Mouse (Mus musculus) neural tube, embryonic 10.5 days (tissue): ENCODE measurements around the gene Arid1b.

Experiments used
- DNase-seq: peaks from one replicate; pipeline ENCODE4 v3.0.0-alpha.2; 2017; ENCODE audit warnings: low spot score; ENCODE audit errors: extremely low spot score

Gene Arid1b

GRCm38 (mm10) chr17:5238387-5239245 lies 244.5 kb downstream of the Arid1b start:
- no peak for DNase-seq

DNA sequence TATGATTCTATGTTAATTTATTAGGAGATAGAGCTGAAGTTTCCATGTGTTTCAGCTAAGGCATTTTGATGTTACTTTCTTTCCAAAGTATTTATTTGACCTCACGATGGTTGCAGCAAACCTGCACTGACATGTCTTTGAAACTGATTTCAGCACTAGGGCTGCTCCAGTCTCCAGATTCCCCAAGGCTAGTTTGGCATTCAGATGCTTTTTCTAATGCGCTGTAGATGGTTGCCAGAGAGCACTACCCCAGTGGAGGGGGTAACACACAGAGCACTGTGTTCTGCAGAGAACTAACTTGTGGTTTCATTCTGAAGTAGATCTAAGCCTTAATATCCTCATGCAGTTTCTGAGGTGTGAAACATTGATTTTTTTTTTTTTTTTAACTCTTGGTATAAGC lies 250.4 kb downstream of the Arid1b start:
- DNase-seq, result no peak

- no peak for DNase-seq
These were observed 252.6 kb downstream of the Arid1b start for GRCm38 (mm10) chr17:5246688-5247087.

DNA sequence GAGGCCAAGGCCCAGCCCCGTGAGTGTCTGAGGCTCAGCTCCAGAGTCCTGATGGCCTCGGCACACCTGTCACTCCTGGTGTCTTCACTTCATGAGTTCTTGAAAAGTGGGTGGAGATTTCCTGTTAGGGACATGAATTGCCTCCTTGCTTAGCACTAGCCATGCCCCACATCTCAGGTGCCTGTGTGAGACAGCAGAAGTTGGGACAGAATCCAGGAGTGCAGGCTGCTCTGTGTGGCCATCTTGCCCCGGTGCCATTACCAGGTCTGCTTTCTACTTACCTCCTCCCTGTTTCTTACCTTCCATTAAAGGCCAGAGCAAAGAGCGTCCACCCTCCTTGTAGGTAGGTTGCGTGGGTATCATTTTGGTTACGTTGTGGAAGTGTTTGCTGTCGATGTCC lies 253.1 kb downstream of the Arid1b start:
- no peak for DNase-seq

DNA sequence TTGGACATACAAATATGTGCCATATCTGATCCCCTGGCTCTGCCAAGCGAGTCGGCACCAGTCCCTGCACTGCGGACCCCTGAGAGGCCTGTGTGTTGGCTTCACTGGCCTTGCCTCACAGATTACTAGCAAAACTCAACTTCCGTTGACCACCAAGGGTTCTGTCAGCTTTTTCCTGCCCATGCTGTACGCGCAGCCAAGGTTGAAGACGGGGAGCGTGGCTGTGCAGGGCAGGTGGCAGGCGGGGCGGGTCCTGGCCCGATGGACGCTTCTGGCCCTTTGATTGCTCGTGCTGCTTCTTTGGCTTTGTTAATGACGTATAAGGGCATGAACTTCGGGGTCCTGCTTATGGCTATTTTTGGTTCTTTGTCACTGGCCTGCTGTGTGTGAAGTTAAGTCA lies 253.6 kb downstream of the Arid1b start:
- no peak for DNase-seq

DNA sequence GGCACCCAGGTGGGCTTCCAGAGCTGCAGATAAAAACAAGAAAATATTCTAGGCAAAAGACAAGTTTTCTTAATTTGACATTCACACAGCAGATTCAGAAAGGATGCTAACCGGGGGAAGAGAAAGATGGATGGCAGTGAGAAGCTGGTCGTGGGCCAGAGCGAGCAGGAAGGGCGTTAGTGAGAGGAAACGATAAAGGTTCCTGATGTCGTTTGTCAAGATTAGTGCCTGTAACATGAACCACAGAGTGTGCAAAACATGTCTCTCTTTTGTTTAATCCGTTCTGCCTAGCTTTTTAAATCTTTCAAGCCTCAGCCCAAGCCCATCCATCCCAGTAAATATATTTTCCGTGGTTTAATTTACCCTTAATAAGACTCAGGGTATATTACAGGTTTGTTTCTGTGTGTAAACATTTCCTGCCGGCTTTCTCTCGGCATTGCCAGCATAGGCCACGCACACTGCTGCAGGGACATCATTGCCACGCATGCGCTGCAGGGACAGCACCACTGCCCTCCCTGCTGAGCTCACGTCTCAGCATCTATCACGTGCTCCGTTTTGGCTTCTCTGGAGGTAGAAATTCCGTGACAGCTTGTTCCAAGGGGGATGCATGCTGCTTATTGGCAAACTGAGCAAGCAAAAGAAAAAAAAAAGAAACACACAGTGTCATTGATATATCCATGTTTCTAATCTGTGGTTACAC lies 255.0 kb downstream of the Arid1b start:
- no peak for DNase-seq

DNA sequence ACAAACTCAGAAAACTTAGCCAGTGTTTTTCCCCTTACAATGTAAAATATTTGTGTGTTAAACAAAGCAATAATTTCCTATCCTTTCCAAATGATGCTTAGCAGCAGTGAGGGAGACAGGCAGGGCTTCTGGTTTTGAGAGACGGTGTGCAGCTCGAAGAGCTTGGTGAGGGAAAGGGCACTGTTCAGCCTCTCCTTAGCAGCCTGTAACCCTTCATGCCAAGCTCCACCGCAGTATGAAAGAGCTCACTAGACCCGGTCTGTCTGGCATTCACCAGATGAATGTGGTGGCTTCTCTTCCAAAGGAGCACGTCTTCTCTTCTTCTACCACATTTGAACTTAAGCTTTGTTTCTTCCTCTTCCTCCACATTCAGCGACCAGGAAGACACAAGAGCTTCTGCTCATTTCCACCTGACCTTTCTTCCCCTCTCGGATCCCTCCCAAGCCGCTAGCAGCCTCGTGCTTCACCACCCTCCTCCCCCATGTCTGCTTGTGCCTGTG lies 255.6 kb downstream of the Arid1b start:
- no peak for DNase-seq

DNA sequence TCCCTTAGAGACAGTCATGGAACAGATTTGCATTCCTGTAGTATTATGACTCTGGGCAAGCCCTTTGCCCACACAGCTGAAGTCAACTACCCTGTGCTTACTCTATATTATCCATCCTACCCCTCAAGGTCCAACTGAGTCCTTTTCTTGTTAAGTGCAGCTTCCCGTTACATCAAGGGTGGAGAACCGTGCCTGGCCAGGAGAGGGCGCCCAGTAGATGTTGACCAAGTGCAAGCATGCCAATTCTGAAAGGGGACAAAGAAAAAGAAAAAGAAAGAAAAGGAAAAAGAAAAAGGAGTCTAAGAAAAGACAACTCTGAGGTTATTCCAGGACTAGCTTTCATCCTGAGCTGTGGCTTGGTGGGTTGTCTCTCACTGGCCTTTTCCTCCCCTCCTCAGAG lies 258.3 kb downstream of the Arid1b start:
- DNase-seq, result peak; percentile 69

- no peak for DNase-seq
These were observed 260.8 kb downstream of the Arid1b start for GRCm38 (mm10) chr17:5254717-5255617.

- DNase-seq, result no peak
These were observed 261.4 kb downstream of the Arid1b start for GRCm38 (mm10) chr17:5255618-5255933.

DNA sequence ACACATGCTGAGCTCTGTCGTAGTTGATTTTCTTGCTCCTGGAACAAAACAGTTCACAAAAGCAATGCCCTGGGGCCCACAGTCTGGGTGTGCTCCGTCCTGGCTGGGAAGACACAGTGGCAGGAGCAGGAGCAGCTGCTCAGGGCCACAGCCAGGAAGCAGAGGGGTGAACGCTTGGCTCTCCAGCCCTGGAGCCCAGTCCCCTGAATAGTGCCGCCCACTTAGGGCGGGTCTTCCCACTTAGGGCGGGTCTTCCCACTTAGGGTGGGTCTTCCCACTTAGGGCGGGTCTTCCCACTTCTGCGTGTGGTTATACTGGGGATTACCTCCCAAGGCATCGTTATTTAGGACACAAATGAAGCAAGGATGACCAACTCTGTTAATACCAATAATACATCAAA lies 264.8 kb downstream of the Arid1b start:
- DNase-seq, result no peak

DNA sequence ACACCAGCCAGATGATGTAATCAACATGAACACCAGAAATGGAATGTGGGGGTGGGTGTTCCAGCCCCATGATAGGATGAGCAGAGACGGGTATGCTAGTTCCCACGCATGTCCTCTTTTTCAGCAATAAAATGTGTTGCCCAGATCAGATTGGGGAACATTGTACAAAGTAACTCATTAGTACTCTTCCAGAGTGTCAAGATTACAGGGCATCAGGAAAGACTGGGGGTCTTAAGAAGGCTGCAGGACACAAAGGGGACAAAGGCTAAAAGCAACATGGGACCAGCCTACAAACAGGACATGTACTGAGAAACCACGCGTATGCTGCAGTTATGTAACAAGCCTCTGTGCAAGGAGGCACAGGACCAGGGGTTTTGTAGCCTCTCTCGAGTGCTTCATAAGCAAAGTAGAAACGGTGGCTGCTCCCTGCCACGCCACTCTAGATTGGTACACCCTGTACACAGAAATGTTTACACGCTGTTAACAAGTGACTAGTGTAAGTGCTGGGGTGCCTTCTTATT lies 267.1 kb downstream of the Arid1b start:
- DNase-seq, result no peak

- no peak for DNase-seq
These were observed 267.9 kb downstream of the Arid1b start for GRCm38 (mm10) chr17:5261874-5262605.

DNA sequence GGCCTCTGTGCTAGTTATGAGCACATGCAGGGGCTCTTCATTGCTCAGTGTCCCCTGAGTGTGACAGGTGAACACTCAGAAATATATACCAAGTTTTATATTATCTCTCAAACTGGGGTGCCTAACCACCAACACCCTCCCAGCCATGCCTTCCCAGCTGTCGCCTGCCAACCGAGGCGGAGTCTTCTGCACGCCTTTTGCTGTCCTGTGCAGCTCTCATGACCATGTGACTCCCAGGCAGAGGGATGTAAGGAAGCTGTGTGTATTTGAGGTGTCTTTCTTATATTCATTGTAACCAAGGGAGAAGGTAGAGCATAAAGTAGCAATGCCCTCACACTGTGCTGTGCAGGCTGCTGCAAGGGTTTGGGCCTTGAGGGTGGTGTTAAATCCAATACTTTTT lies 268.7 kb downstream of the Arid1b start:
- no peak for DNase-seq

GRCm38 (mm10) chr17:5264783-5265182 lies 270.7 kb downstream of the Arid1b start:
- DNase-seq, result no peak

DNA sequence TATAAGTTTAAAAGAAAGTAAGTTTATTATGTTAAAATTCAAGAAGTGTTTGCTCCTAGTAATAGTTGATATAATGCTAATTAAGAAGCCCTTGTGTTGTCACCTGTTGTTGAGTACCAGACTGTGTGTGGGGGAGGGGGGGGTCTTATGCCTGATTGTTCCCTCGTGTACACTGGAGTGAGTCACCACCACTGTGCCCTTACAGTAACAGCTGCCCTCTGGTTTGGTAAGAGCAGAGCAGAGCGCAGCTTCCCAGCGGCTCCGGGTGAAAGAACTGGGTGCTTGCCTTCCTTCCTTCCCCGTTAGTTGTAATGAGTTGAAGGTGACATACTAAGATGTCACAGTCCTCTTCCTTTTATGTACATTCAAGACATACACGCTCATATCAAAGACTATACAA lies 271.5 kb downstream of the Arid1b start:
- DNase-seq, result no peak

DNA sequence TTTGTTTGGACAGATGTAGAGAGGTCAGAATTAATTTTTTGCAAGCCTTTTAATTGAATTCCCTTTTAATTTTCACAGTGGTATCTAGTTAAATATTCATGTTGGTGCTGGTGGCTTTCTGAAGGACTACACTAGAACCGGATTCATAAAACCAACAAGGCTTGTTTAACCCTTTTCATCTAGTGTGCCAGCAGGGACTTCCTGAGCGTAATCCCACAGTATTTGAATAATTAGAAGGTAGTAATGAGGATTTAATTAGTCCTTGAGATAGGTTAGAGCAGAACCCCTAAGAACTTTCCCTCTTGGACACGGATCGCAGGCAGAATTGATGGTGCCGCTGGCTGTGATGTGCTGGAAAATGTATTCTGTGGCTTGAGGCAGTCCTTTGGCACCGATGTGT lies 273.6 kb downstream of the Arid1b start:
- DNase-seq, result no peak

- DNase-seq, result no peak
These were observed 275.2 kb downstream of the Arid1b start for GRCm38 (mm10) chr17:5269302-5269701.

- no peak for DNase-seq
These were observed 275.6 kb downstream of the Arid1b start for GRCm38 (mm10) chr17:5269774-5270173.

DNA sequence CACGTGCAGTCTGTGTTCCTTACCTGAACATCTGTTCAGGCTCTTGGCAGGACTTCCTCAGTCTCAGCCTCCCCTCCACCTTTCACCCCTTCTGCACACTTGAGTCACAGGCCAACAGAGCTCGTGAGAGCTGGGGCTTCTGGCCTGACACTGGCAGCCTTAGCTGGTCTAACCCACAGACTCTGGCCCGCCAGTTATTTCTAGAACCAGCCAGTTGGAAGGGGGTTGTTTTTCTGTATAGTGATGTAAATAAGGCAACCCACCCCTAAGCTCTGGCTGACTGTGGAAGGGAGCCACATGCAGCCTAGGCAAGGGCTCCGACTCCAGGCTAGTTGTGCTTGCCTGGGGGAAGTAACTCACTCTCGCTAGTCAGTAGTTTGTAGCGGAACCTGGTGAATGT lies 276.7 kb downstream of the Arid1b start:
- no peak for DNase-seq

DNA sequence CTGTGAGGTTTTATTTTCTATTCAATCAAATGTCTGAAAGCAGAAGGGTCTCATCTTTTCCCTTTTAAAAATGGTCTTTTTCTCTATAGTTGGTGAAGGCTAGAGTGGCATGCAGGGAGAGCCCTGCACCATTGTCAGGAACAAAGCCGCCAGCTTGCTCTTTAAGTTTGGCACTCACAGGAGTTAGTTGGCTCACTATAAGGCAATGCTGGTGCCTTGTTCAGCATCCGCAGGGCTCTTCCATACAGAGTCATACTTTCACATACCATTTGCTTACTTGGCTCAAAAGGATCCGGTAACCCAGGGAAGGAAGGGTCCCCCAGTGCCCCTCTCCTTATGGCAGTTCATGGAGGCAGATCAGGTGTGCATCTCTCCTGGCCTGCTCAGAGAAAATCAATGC lies 279.0 kb downstream of the Arid1b start:
- DNase-seq, result no peak
